Mouse (Mus musculus) liver, embryonic 15.5 days (tissue): Measurements from ENCODE around the gene Mettl5. TPM values are rescaled to one million over a fixed set of nuclear protein-coding genes. Genes with fewer than 3 reads are reported as not detected.
A peak's percentile ranks its signal among the peaks of the same experiment; 100 is the strongest.

Experiments
- ATAC-seq: fragments of 200-750 bp; cut with Nextera tagmentation; 2 replicates; pipeline ENCODE4 v1.8.0; 2017; ENCODE audit warnings: moderate number of reproducible peaks, mild to moderate bottlenecking, moderate library complexity; ENCODE audit not compliant: insufficient read depth
- H3K27ac ChIP-seq: fragments of 300-500 bp; sonication (generic); replicated peaks from 2 replicates; pipeline ENCODE4 v1.5.1; 2015; ENCODE audit warnings: mild to moderate bottlenecking, inconsistent platforms
- H3K27me3 ChIP-seq: fragments of 300-500 bp; sonication (generic); 2 replicates; pipeline ENCODE4 v1.6.1; 2015; ENCODE audit warnings: mild to moderate bottlenecking, inconsistent platforms
- H3K36me3 ChIP-seq: fragments of 300-500 bp; sonication (generic); replicated peaks from 2 replicates; pipeline ENCODE4 v1.6.1; 2015; ENCODE audit warnings: moderate library complexity, mild to moderate bottlenecking, inconsistent platforms
- H3K4me1 ChIP-seq: fragments of 300-500 bp; sonication (generic); replicated peaks from 2 replicates; pipeline ENCODE4 v1.6.1; 2015; ENCODE audit warnings: inconsistent platforms
- H3K4me2 ChIP-seq: fragments of 300-500 bp; sonication (generic); 2 replicates; pipeline ENCODE4 v1.6.1; 2015; ENCODE audit warnings: moderate library complexity, mild to moderate bottlenecking, inconsistent platforms
- H3K4me3 ChIP-seq: fragments of 300-500 bp; sonication (generic); replicated peaks from 2 replicates; pipeline ENCODE4 v1.5.1; 2015; ENCODE audit warnings: mild to moderate bottlenecking, inconsistent platforms
- H3K9ac ChIP-seq: fragments of 300-500 bp; sonication (generic); 2 replicates; pipeline ENCODE4 v1.6.1; 2015; ENCODE audit warnings: moderate library complexity, mild to moderate bottlenecking, inconsistent platforms
- H3K9me3 ChIP-seq: fragments of 300-500 bp; sonication (generic); replicated peaks from 2 replicates; pipeline ENCODE4 v1.6.1; 2016; ENCODE audit warnings: inconsistent platforms
- WGBS: fragments of 180-500 bp; shearing (Covaris S2); methylation state at CpG from one replicate; pipeline ENCODE4 v1.1.7; 2015; ENCODE audit warnings: mixed read lengths; ENCODE audit not compliant: insufficient replicate concordance; 5-methylcytosine and 5-hydroxymethylcytosine counted together
- polyA plus RNA-seq: library from polyadenylated mRNA; unstranded; fragments of >200 nt; fragmentation: Nextera tagmentation; extraction: Ambion mirVana; gene quantifications from 2 replicates; pipeline ENCODE4 v1.2.1, GENCODE M21; 2015

The Mettl5 gene
- polyA plus RNA-seq, 1 experiment from 2014 or later = 29.1 TPM

GRCm38 (mm10) chr2:69856392-69856791, 29.0 kb downstream of the Mettl5 start:
- 15% methylated on average over 8 of the region's 8 CpGs for WGBS
- H3K27ac ChIP-seq = 0 out of 2 replicates have a peak overlapping the region, but pooled peaks have one; percentile 24
- peaks cover 33% of the 10 kb centered on the region for H3K4me1 ChIP-seq
- no peak overlapping the region for H3K4me3 ChIP-seq
- no peaks in the 10 kb centered on the region for H3K36me3 ChIP-seq
- H3K9ac ChIP-seq = no peak overlapping the region
- H3K9me3 ChIP-seq = no peaks in the 10 kb centered on the region
- no peaks in the 10 kb centered on the region for H3K27me3 ChIP-seq
- no peak overlapping the region for H3K4me2 ChIP-seq
- ATAC-seq = no peak

GRCm38 (mm10) chr2:69851427-69852058, 33.9 kb downstream of the Mettl5 start:
- peak; percentile 77 for ATAC-seq
- no peak overlapping the region for H3K9ac ChIP-seq
- H3K9me3 ChIP-seq = no peaks in the 10 kb centered on the region
- no peak overlapping the region for H3K4me3 ChIP-seq
- H3K36me3 ChIP-seq = no peaks in the 10 kb centered on the region
- H3K27ac ChIP-seq = no peak overlapping the region
- H3K4me2 ChIP-seq = no peak overlapping the region
- no peaks in the 10 kb centered on the region for H3K27me3 ChIP-seq
- H3K4me1 ChIP-seq = peaks cover 26% of the 10 kb centered on the region
- WGBS = 42% methylated on average over 2 of the region's 2 CpGs

GRCm38 (mm10) chr2:69849215-69849614, 36.2 kb downstream of the Mettl5 start:
- Histone ChIP-seq H3K9me3 (no peaks in the 10 kb centered on the region), H3K27ac (no peak overlapping the region), H3K27me3 (no peaks in the 10 kb centered on the region), H3K9ac (no peak overlapping the region), H3K4me3 (no peak overlapping the region), H3K4me2 (no peak overlapping the region), H3K36me3 (no peaks in the 10 kb centered on the region), H3K4me1 (peaks cover 10% of the 10 kb centered on the region)
- WGBS = 61% methylated on average over 6 of the region's 6 CpGs
- ATAC-seq = no peak

- no peak for ATAC-seq
- no peak overlapping the region for H3K4me2 ChIP-seq
- H3K4me1 ChIP-seq = no peaks in the 10 kb centered on the region; the same call in 1 of the 2 replicates
- WGBS = 38% methylated on average over 6 of the region's 6 CpGs
- H3K27ac ChIP-seq = no peak overlapping the region
- H3K4me3 ChIP-seq = no peak overlapping the region
- H3K9ac ChIP-seq = no peak overlapping the region
- H3K36me3 ChIP-seq = peaks cover 17% of the 10 kb centered on the region
- H3K27me3 ChIP-seq = no peaks in the 10 kb centered on the region
- no peaks in the 10 kb centered on the region for H3K9me3 ChIP-seq
Observed at GRCm38 (mm10) chr2:69840261-69840660, 45.2 kb downstream of the Mettl5 start.

- no peak overlapping the region for H3K4me2 ChIP-seq
- peaks cover 30% of the 10 kb centered on the region for H3K36me3 ChIP-seq
- H3K4me1 ChIP-seq = no peaks in the 10 kb centered on the region; the same call in 1 of the 2 replicates
- H3K27me3 ChIP-seq = no peaks in the 10 kb centered on the region
- H3K4me3 ChIP-seq = no peak overlapping the region
- no peak overlapping the region for H3K9ac ChIP-seq
- ATAC-seq = no peak
- no peaks in the 10 kb centered on the region for H3K9me3 ChIP-seq
- no peak overlapping the region for H3K27ac ChIP-seq
Observed at GRCm38 (mm10) chr2:69838707-69839106, 46.7 kb downstream of the Mettl5 start.

- 41% methylated on average over 3 of the region's 3 CpGs for WGBS
Observed at GRCm38 (mm10) chr2:69837996-69838395, 47.4 kb downstream of the Mettl5 start.

GRCm38 (mm10) chr2:69837244-69837967, 48.0 kb downstream of the Mettl5 start:
- 0 out of 2 replicates have a peak, but pooled peaks have one; percentile 18 for ATAC-seq
- Histone ChIP-seq H3K4me3 (no peak overlapping the region), H3K9ac (no peak overlapping the region), H3K9me3 (no peaks in the 10 kb centered on the region), H3K4me2 (no peak overlapping the region), H3K27me3 (no peaks in the 10 kb centered on the region), H3K27ac (no peak overlapping the region), H3K36me3 (peaks cover 43% of the 10 kb centered on the region), H3K4me1 (no peaks in the 10 kb centered on the region; the same call in 1 of the 2 replicates)
- 73% methylated on average over 7 of the region's 7 CpGs for WGBS

More at GRCm38 (mm10) chr2:69837996-69838395, 47.4 kb downstream of the Mettl5 start:
- no peak overlapping the region for H3K4me2 ChIP-seq
- no peak overlapping the region for H3K4me3 ChIP-seq
- no peak overlapping the region for H3K27ac ChIP-seq
- H3K9me3 ChIP-seq = no peaks in the 10 kb centered on the region
- no peak overlapping the region for H3K9ac ChIP-seq
- H3K27me3 ChIP-seq = no peaks in the 10 kb centered on the region
- no peaks in the 10 kb centered on the region; the same call in 1 of the 2 replicates for H3K4me1 ChIP-seq
- H3K36me3 ChIP-seq = peaks cover 37% of the 10 kb centered on the region
- 0 out of 2 replicates have a peak, but pooled peaks have one; percentile 44 for ATAC-seq

- Histone ChIP-seq H3K4me3 (no peak overlapping the region), H3K9me3 (no peaks in the 10 kb centered on the region), H3K9ac (no peak overlapping the region), H3K36me3 (peaks cover 73% of the 10 kb centered on the region), H3K27ac (no peak overlapping the region), H3K4me1 (peaks cover 31% of the 10 kb centered on the region), H3K27me3 (no peaks in the 10 kb centered on the region), H3K4me2 (no peak overlapping the region)
- ATAC-seq = no peak
- WGBS = 66% methylated on average over 8 of the region's 8 CpGs
Observed at GRCm38 (mm10) chr2:69830116-69830515, 55.3 kb downstream of the Mettl5 start.

GRCm38 (mm10) chr2:69829680-69830079, 55.7 kb downstream of the Mettl5 start:
- WGBS = 29% methylated on average over 2 of the region's 2 CpGs
- Histone ChIP-seq H3K4me3 (no peak overlapping the region), H3K27me3 (no peaks in the 10 kb centered on the region), H3K4me2 (no peak overlapping the region), H3K36me3 (peaks cover 73% of the 10 kb centered on the region), H3K27ac (no peak overlapping the region), H3K9me3 (no peaks in the 10 kb centered on the region), H3K4me1 (peaks cover 36% of the 10 kb centered on the region), H3K9ac (no peak overlapping the region)
- ATAC-seq = peak; percentile 74

GRCm38 (mm10) chr2:69828031-69828430, 57.4 kb downstream of the Mettl5 start:
- no peaks in the 10 kb centered on the region for H3K9me3 ChIP-seq
- peaks cover 50% of the 10 kb centered on the region for H3K4me1 ChIP-seq
- H3K9ac ChIP-seq = no peak overlapping the region
- H3K27ac ChIP-seq = no peak overlapping the region
- no peak for ATAC-seq
- H3K4me2 ChIP-seq = no peak overlapping the region
- no peak overlapping the region for H3K4me3 ChIP-seq
- H3K36me3 ChIP-seq = peaks cover 62% of the 10 kb centered on the region
- WGBS = 53% methylated on average over 7 of the region's 7 CpGs
- H3K27me3 ChIP-seq = no peaks in the 10 kb centered on the region

- Histone ChIP-seq H3K27me3 (no peaks in the 10 kb centered on the region), H3K4me3 (no peak overlapping the region), H3K36me3 (peaks cover 51% of the 10 kb centered on the region), H3K9ac (no peak overlapping the region), H3K9me3 (no peaks in the 10 kb centered on the region), H3K27ac (no peak overlapping the region), H3K4me1 (peaks cover 59% of the 10 kb centered on the region), H3K4me2 (no peak overlapping the region)
- 84% methylated on average over 2 of the region's 2 CpGs for WGBS
- ATAC-seq = no peak
Observed at GRCm38 (mm10) chr2:69826380-69826779, 59.0 kb downstream of the Mettl5 start.
